Mouse (Mus musculus) myocyte (in vitro differentiated cells): Measurements from ENCODE around the gene Psmd12.

Experiments
- CEBPB ChIP-seq: IDR thresholded peaks from 2 replicates; pipeline ENCODE4 v1.6.1; 2011; ENCODE audit warnings: mild to moderate bottlenecking, moderate library complexity; ENCODE audit not compliant: poor library complexity, insufficient read depth, severe bottlenecking
- E2F4 ChIP-seq: IDR thresholded peaks from one replicate; pipeline ENCODE4 v1.6.1; 2011; ENCODE audit warnings: mild to moderate bottlenecking, control low read depth, moderate library complexity; ENCODE audit not compliant: insufficient read depth
- MAX ChIP-seq: IDR thresholded peaks from one replicate; pipeline ENCODE4 v1.6.1; 2011; ENCODE audit warnings: low read depth, mild to moderate bottlenecking, control low read depth
- MYOD1 ChIP-seq, 3 experiments: IDR thresholded peaks; one replicate each; pipeline ENCODE4 v1.6.1; 2011; ENCODE audit warnings: control low read depth in 2 of 3, low read depth in 2 of 3, mild to moderate bottlenecking in 2 of 3, moderate library complexity in 1 of 3; ENCODE audit not compliant: insufficient read length in 2 of 3, control insufficient read depth in 1 of 3
- MYOG ChIP-seq, 3 experiments: IDR thresholded peaks; one replicate each; pipeline ENCODE4 v1.6.1; 2011; ENCODE audit warnings: control low read depth in 2 of 3, low read depth in 2 of 3, mild to moderate bottlenecking in 2 of 3; ENCODE audit not compliant: insufficient read length in 2 of 3, control insufficient read depth in 1 of 3, insufficient read depth in 1 of 3
- POLR2A ChIP-seq: IDR thresholded peaks from one replicate; pipeline ENCODE4 v1.6.1; 2011; ENCODE audit warnings: low read depth, mild to moderate bottlenecking, control low read depth, moderate library complexity; ENCODE audit not compliant: insufficient read length
- POLR2AphosphoS2 ChIP-seq: IDR thresholded peaks from one replicate; pipeline ENCODE4 v1.6.1; 2011; ENCODE audit warnings: low read depth, control low read depth; ENCODE audit not compliant: insufficient read length
- TCF12 ChIP-seq: IDR thresholded peaks from one replicate; pipeline ENCODE4 v1.6.1; 2011; ENCODE audit warnings: mild to moderate bottlenecking, control low read depth; ENCODE audit not compliant: poor library complexity, insufficient read depth, severe bottlenecking
- TCF3 ChIP-seq: IDR thresholded peaks from one replicate; pipeline ENCODE4 v1.6.1; 2011; ENCODE audit warnings: low read depth, control low read depth; ENCODE audit not compliant: insufficient read length
- USF1 ChIP-seq: IDR thresholded peaks from one replicate; pipeline ENCODE4 v1.6.1; 2011; ENCODE audit warnings: low read depth, mild to moderate bottlenecking, control low read depth, moderate library complexity

DNA sequence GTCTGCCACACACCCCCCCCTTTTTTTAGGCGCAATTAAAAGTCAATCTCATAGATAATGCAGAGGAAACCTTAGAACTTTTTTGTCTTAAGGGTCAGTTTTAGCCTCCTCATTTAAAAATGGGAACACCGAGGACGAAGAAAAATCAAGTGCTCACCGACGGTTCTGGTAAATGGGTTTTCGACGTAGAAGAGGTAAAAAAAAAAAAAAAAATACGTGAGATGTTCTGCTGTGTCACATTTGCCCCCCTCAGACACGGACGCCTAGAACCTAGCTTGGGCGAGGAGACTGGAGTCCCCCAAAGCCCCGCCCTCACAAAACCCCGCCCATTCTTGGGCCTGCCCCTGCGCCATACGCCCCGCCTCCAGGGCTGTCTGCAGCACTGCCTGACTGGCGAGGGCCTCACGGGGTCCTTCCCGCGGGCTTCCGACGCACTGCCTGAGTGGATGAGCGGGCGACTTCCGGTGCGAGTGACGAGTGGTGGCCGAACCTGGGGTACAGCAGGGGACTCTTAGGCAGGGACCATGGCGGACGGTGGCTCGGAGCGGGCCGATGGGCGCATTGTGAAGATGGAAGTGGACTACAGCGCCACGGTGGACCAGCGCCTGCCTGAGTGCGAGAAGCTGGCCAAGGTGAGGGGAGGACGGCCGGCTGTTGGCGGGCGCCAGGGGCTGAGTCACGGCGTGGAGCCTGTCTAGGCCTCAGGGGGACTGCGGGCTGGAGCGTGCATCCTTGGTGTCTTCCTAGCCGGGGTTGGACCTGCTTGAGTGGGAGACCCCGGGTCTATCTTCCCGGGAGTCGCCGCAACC is at the start of gene Psmd12:
- TF ChIP-seq MYOG (IDR thresholded peaks at IDR 0.05; ENCODE audit: control insufficient read depth in 1 of 3, insufficient read depth in 1 of 3, insufficient read length in 2 of 3, low read depth in 2 of 3) (peak in 2 of 3 experiments; percentile 2 to 34), POLR2A (peak; percentile 96), USF1 (no peak), CEBPB (no peak), TCF12 (no peak), POLR2AphosphoS2 (peak; percentile 94), E2F4 (no peak), MAX (peak; percentile 99), TCF3 (peak; percentile 3), MYOD1 (IDR thresholded peaks at IDR 0.05; ENCODE audit: control insufficient read depth in 1 of 3, insufficient read length in 2 of 3, low read depth in 2 of 3) (no peak)
